Mouse (Mus musculus): ENCODE data around the gene Fam131c. TPM values are rescaled to one million over a fixed set of nuclear protein-coding genes. Genes with fewer than 3 reads are reported as not detected.
A peak's percentile ranks its signal among the peaks of the same experiment; 100 is the strongest.

Gene Fam131c
- polyA plus RNA-seq, 1 experiment from 2014 or later = 3.0 TPM

DNA sequence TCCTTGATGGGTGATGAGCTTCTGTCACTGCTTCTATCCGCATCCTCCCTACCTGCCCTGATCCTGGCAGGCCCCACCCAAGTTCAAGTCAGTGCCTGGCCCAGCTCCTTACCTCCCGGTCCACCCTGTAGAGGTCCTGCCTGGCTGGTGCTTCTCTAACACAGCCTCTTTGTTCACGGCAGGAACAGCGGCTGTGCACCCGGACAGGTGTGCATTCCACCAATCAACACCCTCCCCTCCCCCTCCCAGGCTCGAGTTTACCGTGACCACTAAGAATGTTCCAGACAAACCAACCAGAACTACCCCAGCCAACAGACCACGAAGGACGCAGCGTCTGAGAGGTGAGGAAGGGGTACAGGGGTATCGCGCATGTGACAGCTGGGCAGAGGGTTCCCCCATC is 30.5 kb downstream of the Fam131c start, which contains the start of gene Clcnka:
TSS of gene Clcnka (minus strand) at position 180 of the 400 bp plus-strand sequence.
- Histone ChIP-seq H3K4me2 (replicated peaks; ENCODE audit: low read depth, low read length) (peak within 1 kb of the TSS; percentile 19; the same call in 1 of the 2 replicates), H3K4me1 (ENCODE audit: insufficient read depth, low read length) (peaks cover 12% of the 10 kb centered on the region), H3K4me3 (ENCODE audit: low read length) (no peak within 1 kb of the TSS), H3K9me3 (ENCODE audit: low read length) (no peaks in the 10 kb centered on the region), H3K9ac (replicated peaks; ENCODE audit: low read length) (peak within 1 kb of the TSS; percentile 31; the same call in 1 of the 2 replicates), H3K27ac (ENCODE audit: low read length) (no peak within 1 kb of the TSS), H3K36me3 (ENCODE audit: insufficient read depth, low read length) (no peaks in the 10 kb centered on the region), H3K27me3 (ENCODE audit: insufficient read depth, low read length) (no peaks in the 10 kb centered on the region)
- ATAC-seq (ENCODE audit: low FRiP score, low TSS enrichment) = peak; percentile 71
- WGBS = 43% methylated on average over 12 of the region's 12 CpGs

GRCm38 (mm10) chr4:141400171-141400570 is 32.2 kb downstream of the Fam131c start:
- no peak overlapping the region for H3K27ac ChIP-seq (ENCODE audit: low read length)
- ATAC-seq (ENCODE audit: low FRiP score, low TSS enrichment) = no peak
- H3K4me1 ChIP-seq (ENCODE audit: insufficient read depth, low read length) = peaks cover 5% of the 10 kb centered on the region; the same call in 1 of the 2 replicates
- H3K36me3 ChIP-seq (ENCODE audit: insufficient read depth, low read length) = no peaks in the 10 kb centered on the region
- H3K4me2 ChIP-seq (replicated peaks; ENCODE audit: low read depth, low read length) = no peak overlapping the region
- no peak overlapping the region for H3K9ac ChIP-seq (replicated peaks; ENCODE audit: low read length)
- H3K27me3 ChIP-seq (ENCODE audit: insufficient read depth, low read length) = no peaks in the 10 kb centered on the region
- no peaks in the 10 kb centered on the region for H3K9me3 ChIP-seq (ENCODE audit: low read length)
- WGBS = 80% methylated on average over 15 of the region's 15 CpGs
- no peak overlapping the region for H3K4me3 ChIP-seq (ENCODE audit: low read length)

DNA sequence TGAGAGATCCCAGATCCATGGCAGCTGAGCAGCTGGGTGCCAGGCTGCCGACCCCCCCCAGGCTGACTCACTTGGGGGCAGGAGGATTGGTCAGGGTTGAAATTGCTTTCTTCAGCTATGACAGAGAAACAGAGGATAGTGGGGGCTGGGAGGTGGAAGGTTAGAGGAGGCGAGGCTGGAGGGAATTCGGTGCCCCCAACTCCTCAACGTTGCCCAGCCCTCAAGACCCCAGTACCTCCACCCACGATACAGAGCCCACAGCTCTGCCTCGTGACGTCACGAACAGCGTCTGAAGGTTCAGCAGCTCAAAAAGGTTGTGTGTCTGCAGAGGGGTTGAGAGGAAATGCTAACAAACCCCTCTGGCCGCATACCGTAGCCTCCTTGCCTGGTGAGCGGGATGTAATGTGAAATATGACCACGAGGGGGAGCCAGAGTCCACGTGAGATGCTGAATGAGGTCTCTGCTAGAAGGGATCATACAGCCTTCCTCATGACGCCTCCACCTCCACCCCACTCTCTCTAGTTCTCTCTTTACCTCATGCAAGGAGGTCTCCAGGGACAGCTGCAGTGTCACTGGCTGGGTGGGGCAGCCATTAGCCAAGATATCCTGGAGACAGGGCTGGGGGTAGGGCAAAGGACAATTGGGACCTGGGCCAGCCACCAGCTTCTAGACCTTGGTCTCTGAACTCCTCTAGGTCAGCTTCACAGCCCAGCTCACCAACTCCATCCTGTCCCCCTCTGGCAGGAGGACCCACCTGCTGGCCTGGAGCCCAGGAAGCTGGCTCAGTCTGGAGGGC is 36.7 kb downstream of the Fam131c start:
- H3K27ac ChIP-seq (ENCODE audit: low read length) = no peak overlapping the region
- ATAC-seq (ENCODE audit: low FRiP score, low TSS enrichment) = peak; percentile 78
- no peaks in the 10 kb centered on the region for H3K4me1 ChIP-seq (ENCODE audit: insufficient read depth, low read length)
- no peaks in the 10 kb centered on the region for H3K9me3 ChIP-seq (ENCODE audit: low read length)
- H3K4me3 ChIP-seq (ENCODE audit: low read length) = no peak overlapping the region; the same call in 1 of the 2 replicates
- H3K36me3 ChIP-seq (ENCODE audit: insufficient read depth, low read length) = no peaks in the 10 kb centered on the region
- 14% methylated on average over 15 of the region's 15 CpGs for WGBS
- peak overlapping the region; percentile 54; the same call in 1 of the 2 replicates for H3K9ac ChIP-seq (replicated peaks; ENCODE audit: low read length)
- H3K27me3 ChIP-seq (ENCODE audit: insufficient read depth, low read length) = no peaks in the 10 kb centered on the region
- H3K4me2 ChIP-seq (replicated peaks; ENCODE audit: low read depth, low read length) = peak overlapping the region; percentile 38

- H3K4me1 ChIP-seq (ENCODE audit: insufficient read depth, low read length) = no peaks in the 10 kb centered on the region
- H3K4me3 ChIP-seq (ENCODE audit: low read length) = no peak overlapping the region
- H3K9ac ChIP-seq (replicated peaks; ENCODE audit: low read length) = no peak overlapping the region
- no peak for ATAC-seq (ENCODE audit: low FRiP score, low TSS enrichment)
- WGBS = 86% methylated on average over 3 of the region's 3 CpGs
- H3K9me3 ChIP-seq (ENCODE audit: low read length) = no peaks in the 10 kb centered on the region
- no peaks in the 10 kb centered on the region for H3K36me3 ChIP-seq (ENCODE audit: insufficient read depth, low read length)
- no peaks in the 10 kb centered on the region for H3K27me3 ChIP-seq (ENCODE audit: insufficient read depth, low read length)
- no peak overlapping the region for H3K27ac ChIP-seq (ENCODE audit: low read length)
- H3K4me2 ChIP-seq (replicated peaks; ENCODE audit: low read depth, low read length) = no peak overlapping the region
Observed at GRCm38 (mm10) chr4:141405314-141405622, 37.2 kb downstream of the Fam131c start.

- Histone ChIP-seq H3K9me3 (ENCODE audit: low read length) (no peaks in the 10 kb centered on the region), H3K4me1 (ENCODE audit: insufficient read depth, low read length) (no peaks in the 10 kb centered on the region), H3K9ac (replicated peaks; ENCODE audit: low read length) (no peak overlapping the region), H3K27me3 (ENCODE audit: insufficient read depth, low read length) (no peaks in the 10 kb centered on the region), H3K27ac (ENCODE audit: low read length) (no peak overlapping the region), H3K4me2 (replicated peaks; ENCODE audit: low read depth, low read length) (no peak overlapping the region), H3K4me3 (ENCODE audit: low read length) (no peak overlapping the region), H3K36me3 (ENCODE audit: insufficient read depth, low read length) (no peaks in the 10 kb centered on the region)
- ATAC-seq (ENCODE audit: low FRiP score, low TSS enrichment) = no peak; the same call in 1 of the 2 replicates
- WGBS = 38% methylated on average over 13 of the region's 14 CpGs
Observed at GRCm38 (mm10) chr4:141406516-141407299, 38.7 kb downstream of the Fam131c start.

GRCm38 (mm10) chr4:141408577-141408976 is 40.6 kb downstream of the Fam131c start:
- no peak overlapping the region for H3K4me2 ChIP-seq (replicated peaks; ENCODE audit: low read depth, low read length)
- H3K36me3 ChIP-seq (ENCODE audit: insufficient read depth, low read length) = no peaks in the 10 kb centered on the region
- WGBS = 84% methylated on average over 3 of the region's 3 CpGs
- no peak overlapping the region for H3K27ac ChIP-seq (ENCODE audit: low read length)
- H3K4me1 ChIP-seq (ENCODE audit: insufficient read depth, low read length) = no peaks in the 10 kb centered on the region
- no peak for ATAC-seq (ENCODE audit: low FRiP score, low TSS enrichment)
- H3K9ac ChIP-seq (replicated peaks; ENCODE audit: low read length) = no peak overlapping the region
- H3K9me3 ChIP-seq (ENCODE audit: low read length) = no peaks in the 10 kb centered on the region
- no peak overlapping the region for H3K4me3 ChIP-seq (ENCODE audit: low read length)
- H3K27me3 ChIP-seq (ENCODE audit: insufficient read depth, low read length) = no peaks in the 10 kb centered on the region

GRCm38 (mm10) chr4:141411430-141411992 is 43.5 kb downstream of the Fam131c start:
- WGBS = 17% methylated on average over 22 of the region's 22 CpGs
- Histone ChIP-seq H3K36me3 (ENCODE audit: insufficient read depth, low read length) (no peaks in the 10 kb centered on the region), H3K4me2 (replicated peaks; ENCODE audit: low read depth, low read length) (0 out of 2 replicates have a peak overlapping the region, but pooled peaks have one; percentile 14), H3K4me3 (ENCODE audit: low read length) (no peak overlapping the region), H3K9me3 (ENCODE audit: low read length) (no peaks in the 10 kb centered on the region), H3K27me3 (ENCODE audit: insufficient read depth, low read length) (no peaks in the 10 kb centered on the region), H3K27ac (ENCODE audit: low read length) (no peak overlapping the region), H3K4me1 (ENCODE audit: insufficient read depth, low read length) (no peaks in the 10 kb centered on the region), H3K9ac (replicated peaks; ENCODE audit: low read length) (no peak overlapping the region)
- no peak for ATAC-seq (ENCODE audit: low FRiP score, low TSS enrichment)

GRCm38 (mm10) chr4:141415924-141416323 is 47.9 kb downstream of the Fam131c start, which contains the start of gene Clcnkb:
Clcnkb (minus strand) TSS chr4:141416014.
- Histone ChIP-seq H3K9ac (replicated peaks; ENCODE audit: low read length) (peak within 1 kb of the TSS; percentile 8; the same call in 1 of the 2 replicates), H3K4me1 (ENCODE audit: insufficient read depth, low read length) (peaks cover 17% of the 10 kb centered on the region; the same call in 1 of the 2 replicates), H3K4me3 (ENCODE audit: low read length) (no peak within 1 kb of the TSS), H3K36me3 (ENCODE audit: insufficient read depth, low read length) (no peaks in the 10 kb centered on the region), H3K27me3 (ENCODE audit: insufficient read depth, low read length) (no peaks in the 10 kb centered on the region), H3K4me2 (replicated peaks; ENCODE audit: low read depth, low read length) (0 out of 2 replicates have a peak within 1 kb of the TSS, but pooled peaks have one; percentile 7), H3K27ac (ENCODE audit: low read length) (peak within 1 kb of the TSS; percentile 40; the same call in 1 of the 2 replicates), H3K9me3 (ENCODE audit: low read length) (no peaks in the 10 kb centered on the region)
- ATAC-seq (ENCODE audit: low FRiP score, low TSS enrichment) = no peak
- 70% methylated on average over 7 of the region's 7 CpGs for WGBS

DNA sequence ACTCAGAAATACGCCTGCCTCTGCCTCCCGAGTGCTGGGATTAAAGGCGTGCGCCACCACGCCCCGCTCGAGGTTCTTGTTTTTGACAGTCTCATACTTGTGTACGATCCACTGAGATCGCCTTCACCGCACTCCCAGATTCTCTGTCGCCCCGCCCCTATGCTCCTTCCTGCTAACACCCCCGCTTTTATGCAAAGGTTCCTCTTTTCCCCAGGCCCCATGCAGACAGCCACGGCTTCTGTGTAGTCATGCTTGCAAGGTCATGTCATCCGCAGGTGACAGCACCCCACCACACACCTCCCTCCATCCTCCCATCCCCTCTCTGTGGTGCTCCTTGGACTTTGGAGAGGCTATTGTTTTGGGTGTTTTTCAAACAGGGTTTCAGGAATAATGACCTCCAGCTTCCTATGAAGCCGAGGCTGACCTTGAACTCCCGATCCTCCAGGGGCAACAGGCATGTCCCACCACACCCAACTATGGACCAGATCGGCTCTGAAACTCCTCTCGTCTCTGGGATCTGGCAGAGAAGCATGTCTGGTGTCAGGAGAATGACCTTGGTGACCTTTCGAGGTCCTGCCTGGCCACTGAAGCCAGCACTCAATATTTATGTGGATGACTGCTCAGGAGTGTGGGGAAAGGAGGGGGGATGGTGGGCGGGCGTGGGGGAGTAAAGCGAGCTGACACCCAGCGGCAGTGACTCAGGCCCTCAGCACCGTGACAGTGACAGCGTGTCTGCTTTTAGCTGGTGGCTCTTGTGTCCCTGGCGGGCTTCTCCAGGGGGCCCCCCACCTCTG is 51.6 kb downstream of the Fam131c start:
- H3K4me1 ChIP-seq (ENCODE audit: insufficient read depth, low read length) = peaks cover 27% of the 10 kb centered on the region
- ATAC-seq (ENCODE audit: low FRiP score, low TSS enrichment) = peak; percentile 53
- no peaks in the 10 kb centered on the region for H3K9me3 ChIP-seq (ENCODE audit: low read length)
- no peak overlapping the region; the same call in 1 of the 2 replicates for H3K9ac ChIP-seq (replicated peaks; ENCODE audit: low read length)
- H3K27ac ChIP-seq (ENCODE audit: low read length) = peak overlapping the region; percentile 33; the same call in 1 of the 2 replicates
- no peaks in the 10 kb centered on the region; the same call in 1 of the 2 replicates for H3K27me3 ChIP-seq (ENCODE audit: insufficient read depth, low read length)
- H3K4me3 ChIP-seq (ENCODE audit: low read length) = no peak overlapping the region
- whole genome bisulfite sequencing = 47% methylated on average over 27 of the region's 27 CpGs
- no peaks in the 10 kb centered on the region for H3K36me3 ChIP-seq (ENCODE audit: insufficient read depth, low read length)
- no peak overlapping the region for H3K4me2 ChIP-seq (replicated peaks; ENCODE audit: low read depth, low read length)

All from kidney, embryonic 16.5 days (tissue).